Mouse (Mus musculus): ENCODE data around the gene Orc5. TPM values are rescaled to one million over a fixed set of nuclear protein-coding genes. Genes with fewer than 3 reads are reported as not detected.
A peak's percentile ranks its signal among the peaks of the same experiment; 100 is the strongest.

Gene Orc5
- polyA plus RNA-seq, 1 experiment from 2014 or later: 37.8 TPM

DNA sequence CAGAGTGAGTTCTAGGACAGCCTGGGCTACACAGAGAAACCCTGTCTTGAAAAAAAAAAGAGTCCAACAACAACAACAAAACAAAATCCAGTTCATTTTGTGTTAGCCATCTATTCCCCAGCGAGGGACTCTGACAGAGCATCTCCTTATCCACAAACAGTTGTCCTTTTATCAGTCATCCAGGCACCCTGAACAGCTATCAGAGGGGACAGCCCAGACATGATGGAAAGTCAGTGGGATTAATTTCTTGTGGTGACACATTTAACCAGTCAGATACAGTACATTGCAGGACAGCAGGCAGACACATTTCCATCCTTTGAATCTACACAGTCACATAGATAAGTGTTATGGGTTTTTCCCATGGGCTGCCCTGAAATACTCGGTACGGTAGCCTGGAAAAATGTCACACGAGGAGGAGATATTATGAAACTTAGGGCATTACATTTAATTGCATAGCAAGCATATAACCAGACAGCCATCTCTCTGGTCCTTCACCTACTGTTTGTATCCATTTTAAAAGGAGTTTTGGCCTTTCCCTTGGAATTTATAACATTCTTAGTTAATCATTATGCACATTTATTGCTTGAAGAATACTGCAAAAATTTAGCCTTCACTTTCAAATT, 7.4 kb upstream of the Orc5 start:
- Histone ChIP-seq H3K9me3 (no peaks in the 10 kb centered on the region), H3K4me2 (no peak overlapping the region), H3K27ac (no peak overlapping the region), H3K4me1 (replicated peaks) (no peaks in the 10 kb centered on the region), H3K9ac (no peak overlapping the region), H3K36me3 (peaks cover 4% of the 10 kb centered on the region; the same call in 1 of the 2 replicates), H3K27me3 (no peaks in the 10 kb centered on the region), H3K4me3 (no peak overlapping the region)
- ATAC-seq (ENCODE audit: low FRiP score): no peak
- WGBS: 90% methylated on average over 4 of the region's 4 CpGs

DNA sequence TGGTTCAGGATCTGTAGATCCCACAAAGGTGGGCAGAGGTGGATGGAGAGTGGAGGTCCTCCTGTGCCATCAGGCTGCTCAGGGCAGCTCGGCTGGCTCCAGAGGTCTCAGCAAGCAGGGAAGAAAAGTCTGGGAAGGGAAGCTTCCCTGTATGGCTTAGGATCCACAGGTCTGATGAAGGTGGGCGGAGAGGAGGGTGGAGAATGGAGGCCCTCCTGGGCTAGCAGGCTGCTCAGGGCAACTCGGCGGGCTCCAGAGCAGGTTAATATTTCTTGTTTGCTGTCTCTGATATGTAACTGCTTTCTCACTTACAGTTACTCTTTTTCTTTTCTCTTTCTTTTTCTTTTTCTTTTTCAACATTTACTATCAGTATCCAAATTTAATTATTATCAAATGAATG, 6.5 kb upstream of the Orc5 start:
- no peaks in the 10 kb centered on the region for H3K4me1 ChIP-seq (replicated peaks)
- no peak overlapping the region for H3K4me2 ChIP-seq
- no peak for ATAC-seq (ENCODE audit: low FRiP score)
- no peaks in the 10 kb centered on the region for H3K27me3 ChIP-seq
- H3K9me3 ChIP-seq: no peaks in the 10 kb centered on the region
- no peak overlapping the region for H3K4me3 ChIP-seq
- 0 out of 2 replicates have a peak, but pooled peaks cover 4% of the 10 kb centered on the region for H3K36me3 ChIP-seq
- H3K27ac ChIP-seq: no peak overlapping the region
- H3K9ac ChIP-seq: no peak overlapping the region
- 89% methylated on average over 4 of the region's 4 CpGs for WGBS

DNA sequence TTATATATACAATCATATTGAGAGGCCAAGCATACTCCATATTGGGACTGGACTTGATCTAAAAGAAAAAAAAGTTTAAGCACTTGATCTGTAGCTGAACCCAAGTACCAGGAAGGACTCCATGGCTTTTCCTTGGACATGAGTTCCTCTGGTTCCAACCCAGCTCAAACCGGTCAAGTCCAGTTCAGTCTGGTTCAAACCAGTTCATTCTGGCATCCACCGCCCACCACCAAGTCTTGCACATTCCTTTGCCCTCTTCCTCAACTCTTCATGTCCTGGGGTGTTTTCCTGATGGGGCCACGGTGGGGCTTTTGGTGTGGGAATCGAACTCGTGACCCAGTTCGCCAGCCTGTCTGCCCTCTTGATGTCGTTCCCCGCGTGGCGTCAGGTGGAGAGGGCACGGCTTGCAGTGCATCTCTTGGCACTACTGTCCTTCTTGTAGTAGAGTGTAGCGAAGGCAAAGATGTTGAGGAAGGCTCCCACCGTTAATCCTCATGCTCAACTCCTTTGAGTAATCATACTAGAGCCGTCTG, 2.1 kb upstream of the Orc5 start:
- Histone ChIP-seq H3K27ac (no peak overlapping the region), H3K27me3 (no peaks in the 10 kb centered on the region), H3K9ac (no peak overlapping the region), H3K9me3 (no peaks in the 10 kb centered on the region), H3K4me3 (no peak overlapping the region), H3K4me1 (replicated peaks) (peaks cover 13% of the 10 kb centered on the region), H3K4me2 (no peak overlapping the region), H3K36me3 (no peaks in the 10 kb centered on the region)
- no peak for ATAC-seq (ENCODE audit: low FRiP score)
- WGBS: 93% methylated on average over 14 of the region's 14 CpGs

DNA sequence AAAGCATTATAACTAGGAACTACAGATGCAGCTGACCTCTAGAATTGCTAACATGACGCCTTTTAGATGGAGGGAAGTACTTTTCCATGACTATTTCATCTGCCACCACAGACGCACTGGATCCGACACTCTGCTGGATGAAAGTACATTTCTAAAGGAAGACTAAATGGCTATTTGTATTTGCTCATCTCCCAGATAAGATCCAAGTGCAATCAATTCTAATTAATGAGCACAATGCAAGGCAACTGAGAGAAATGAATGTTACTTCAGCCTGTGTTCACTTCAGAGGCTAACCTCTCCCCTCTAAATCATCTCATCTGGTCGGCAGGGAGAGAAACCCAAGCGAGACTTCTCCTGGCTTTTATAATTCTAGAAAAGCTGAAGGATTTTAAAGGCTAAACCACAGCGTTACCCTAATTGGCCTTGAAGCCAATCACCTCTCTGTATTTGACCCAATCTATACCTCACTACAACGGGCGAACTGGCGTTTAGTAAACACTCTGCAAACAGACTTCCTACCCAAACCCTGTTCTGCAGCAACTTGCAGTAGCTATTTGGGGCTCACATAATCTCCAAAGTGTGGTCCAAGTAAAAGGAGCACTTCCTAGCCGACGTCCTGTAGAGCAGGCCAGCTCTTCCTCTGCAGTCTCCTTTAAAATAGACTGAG, 730 bp downstream of the Orc5 start:
- Histone ChIP-seq H3K27ac (peak overlapping the region; percentile 85), H3K9me3 (no peaks in the 10 kb centered on the region), H3K4me1 (replicated peaks) (peaks cover 13% of the 10 kb centered on the region), H3K9ac (peak overlapping the region; percentile 74), H3K4me2 (peak overlapping the region; percentile 78), H3K36me3 (peaks cover 21% of the 10 kb centered on the region), H3K4me3 (peak overlapping the region; percentile 66), H3K27me3 (no peaks in the 10 kb centered on the region)
- WGBS: 16% methylated on average over 11 of the region's 11 CpGs
- no peak; the same call in 1 of the 2 replicates for ATAC-seq (ENCODE audit: low FRiP score)

DNA sequence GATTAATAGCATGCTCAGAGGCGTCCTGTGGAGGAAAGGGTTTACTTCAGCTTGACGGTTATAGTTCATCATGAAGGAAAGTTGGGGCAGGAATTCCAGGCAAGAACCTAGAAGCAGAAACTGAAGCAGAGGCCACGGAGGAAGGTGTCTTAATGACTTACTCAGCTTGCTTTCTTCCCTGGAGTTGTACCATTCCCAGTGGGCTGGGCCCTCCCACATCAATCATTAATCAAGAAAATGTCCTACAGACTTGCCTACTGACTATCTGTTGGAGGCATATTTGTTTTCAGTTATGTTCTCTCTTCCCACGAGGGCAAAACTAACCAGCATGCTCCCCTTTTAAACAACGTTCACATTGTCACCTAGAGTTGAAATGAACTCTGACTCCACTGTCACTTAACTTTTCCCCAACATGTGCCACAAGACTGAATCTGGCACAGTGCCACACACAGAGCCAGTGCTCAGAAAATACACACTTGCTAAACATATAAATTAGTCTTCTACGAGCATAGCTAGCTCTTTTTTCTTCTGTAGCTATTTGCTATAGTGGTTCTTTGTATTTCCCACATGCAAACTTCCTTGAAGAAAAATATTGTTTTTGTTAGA, 1.6 kb downstream of the Orc5 start:
- Histone ChIP-seq H3K4me2 (0 out of 2 replicates have a peak overlapping the region, but pooled peaks have one; percentile 13), H3K9ac (no peak overlapping the region), H3K27me3 (no peaks in the 10 kb centered on the region), H3K36me3 (peaks cover 26% of the 10 kb centered on the region), H3K27ac (no peak overlapping the region), H3K4me1 (replicated peaks) (peaks cover 13% of the 10 kb centered on the region), H3K4me3 (no peak overlapping the region; the same call in 1 of the 2 replicates), H3K9me3 (no peaks in the 10 kb centered on the region)
- ATAC-seq (ENCODE audit: low FRiP score): no peak
- 71% methylated on average over 6 of the region's 6 CpGs for WGBS

DNA sequence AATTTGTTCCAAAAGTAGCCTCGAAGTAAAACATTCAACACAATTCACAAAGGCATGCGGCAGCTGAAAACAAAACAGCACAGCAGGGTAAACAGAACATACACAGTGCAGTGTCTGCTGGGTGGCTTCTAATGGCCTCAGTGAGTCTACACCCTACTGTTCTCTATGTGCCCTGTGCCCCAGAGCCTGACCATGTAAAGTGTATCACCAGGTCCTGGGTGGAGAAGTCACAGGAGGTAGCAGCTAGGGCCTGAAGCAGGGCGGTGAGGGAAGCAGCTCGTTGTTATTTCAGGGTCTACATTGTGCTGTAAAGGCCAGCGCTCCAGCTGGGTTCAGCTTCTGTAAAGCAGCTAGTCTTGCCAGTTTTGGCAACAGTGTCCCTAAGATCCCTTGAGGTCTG, 3.7 kb downstream of the Orc5 start:
- no peak overlapping the region for H3K9ac ChIP-seq
- WGBS: 91% methylated on average over 5 of the region's 5 CpGs
- H3K27me3 ChIP-seq: no peaks in the 10 kb centered on the region
- peaks cover 13% of the 10 kb centered on the region for H3K4me1 ChIP-seq (replicated peaks)
- no peak overlapping the region for H3K27ac ChIP-seq
- no peak for ATAC-seq (ENCODE audit: low FRiP score)
- no peaks in the 10 kb centered on the region for H3K9me3 ChIP-seq
- no peak overlapping the region for H3K4me3 ChIP-seq
- H3K36me3 ChIP-seq: peaks cover 33% of the 10 kb centered on the region
- H3K4me2 ChIP-seq: no peak overlapping the region

DNA sequence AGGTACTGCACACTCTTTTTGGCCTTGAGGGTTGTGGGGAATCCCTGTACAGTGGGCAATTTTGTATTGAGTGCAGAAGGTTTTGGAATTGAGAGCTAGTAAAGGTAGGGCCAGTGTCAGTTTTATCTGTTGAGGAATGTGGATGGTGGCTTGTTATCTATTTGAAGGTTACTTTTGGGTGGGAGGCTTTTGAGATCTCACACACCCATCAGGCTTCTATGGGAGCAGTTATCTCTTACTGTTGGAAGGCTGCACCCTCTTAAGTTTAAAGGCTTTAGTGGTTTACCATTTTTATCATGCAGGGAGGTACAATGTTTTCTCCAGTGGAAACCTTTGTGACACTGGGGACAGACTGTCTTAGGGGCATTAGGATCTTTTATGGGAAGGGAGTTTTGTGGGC, 4.9 kb downstream of the Orc5 start:
- Histone ChIP-seq H3K4me1 (replicated peaks) (peaks cover 13% of the 10 kb centered on the region), H3K9ac (no peak overlapping the region), H3K4me3 (no peak overlapping the region), H3K27ac (no peak overlapping the region), H3K27me3 (no peaks in the 10 kb centered on the region), H3K4me2 (no peak overlapping the region), H3K36me3 (peaks cover 42% of the 10 kb centered on the region), H3K9me3 (no peaks in the 10 kb centered on the region)
- no peak for ATAC-seq (ENCODE audit: low FRiP score)

DNA sequence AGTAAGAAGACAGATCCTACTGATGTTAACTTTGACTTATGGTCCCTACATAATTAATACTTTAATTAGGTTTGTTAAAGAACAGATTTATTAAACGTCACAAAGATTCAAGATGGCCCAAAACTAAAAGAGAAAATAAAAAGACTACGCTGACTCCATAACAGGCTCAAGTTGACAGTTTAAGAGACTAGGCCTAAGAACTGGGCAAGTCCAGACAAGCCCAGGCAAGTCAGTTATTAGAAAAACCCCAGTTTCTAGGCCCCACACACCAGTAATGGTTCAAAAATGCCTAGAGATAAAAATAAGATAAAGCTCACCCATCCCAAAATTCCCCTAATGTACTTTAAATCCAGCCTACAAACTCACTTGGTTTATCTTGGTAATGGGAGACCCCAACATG, 7.6 kb downstream of the Orc5 start:
- Histone ChIP-seq H3K9ac (no peak overlapping the region), H3K4me1 (replicated peaks) (no peaks in the 10 kb centered on the region), H3K27me3 (no peaks in the 10 kb centered on the region), H3K36me3 (peaks cover 57% of the 10 kb centered on the region), H3K4me2 (no peak overlapping the region), H3K27ac (no peak overlapping the region), H3K4me3 (no peak overlapping the region), H3K9me3 (no peaks in the 10 kb centered on the region)
- ATAC-seq (ENCODE audit: low FRiP score): no peak
- WGBS: 93% methylated on average over 2 of the region's 2 CpGs

DNA sequence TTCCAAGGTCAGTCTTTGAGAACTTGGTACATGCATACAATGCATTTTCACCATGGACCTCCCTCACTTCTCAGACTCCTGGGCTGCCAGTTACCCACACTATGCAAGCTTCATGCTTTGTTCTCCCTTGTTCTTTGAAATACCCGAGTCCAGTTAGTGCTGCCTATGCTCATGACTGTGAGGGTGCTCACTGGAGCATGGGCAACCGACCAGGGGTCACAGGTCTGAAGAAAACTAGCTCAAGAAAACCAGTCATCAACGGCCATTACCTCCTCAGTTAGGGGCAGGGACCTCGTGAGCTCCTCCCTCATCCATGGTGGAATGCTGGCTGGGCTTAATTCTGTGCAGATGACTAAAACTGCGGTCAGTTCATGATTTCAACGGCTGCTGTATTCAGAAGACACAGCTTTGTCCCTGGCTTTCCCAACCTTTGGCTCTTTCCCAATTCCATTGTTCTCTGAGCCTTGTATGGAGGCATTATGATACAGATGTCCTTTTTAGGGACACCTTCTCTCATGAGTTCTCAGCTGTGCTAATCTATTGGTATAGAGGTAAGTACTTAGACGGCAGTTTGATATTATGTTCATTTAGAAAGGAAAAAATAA, 11.1 kb downstream of the Orc5 start:
- H3K27ac ChIP-seq: no peak overlapping the region
- H3K27me3 ChIP-seq: no peaks in the 10 kb centered on the region
- H3K4me3 ChIP-seq: no peak overlapping the region
- no peak overlapping the region for H3K4me2 ChIP-seq
- H3K9ac ChIP-seq: no peak overlapping the region
- H3K9me3 ChIP-seq: no peaks in the 10 kb centered on the region
- no peaks in the 10 kb centered on the region for H3K4me1 ChIP-seq (replicated peaks)
- no peak for ATAC-seq (ENCODE audit: low FRiP score)
- H3K36me3 ChIP-seq: peaks cover 48% of the 10 kb centered on the region
- WGBS: 83% methylated on average over 7 of the region's 7 CpGs

DNA sequence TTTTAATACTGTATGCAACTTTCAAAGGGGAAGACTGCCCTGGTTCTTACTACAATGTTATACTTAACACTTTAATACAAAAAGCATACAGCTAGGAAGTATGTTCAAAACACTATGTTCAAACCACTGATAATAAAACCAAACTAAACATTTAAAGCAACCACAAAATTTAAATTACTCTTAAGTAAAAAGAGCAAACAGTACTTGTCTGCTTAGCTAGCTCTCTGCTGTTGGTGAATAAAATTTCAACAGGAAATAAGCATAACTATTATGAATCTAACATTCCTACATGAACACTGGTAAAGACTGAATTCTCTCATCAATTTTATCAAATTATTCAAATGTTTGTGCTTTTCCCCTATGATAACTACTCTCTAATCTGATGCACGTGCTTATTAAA, 13.5 kb downstream of the Orc5 start:
- no peak overlapping the region for H3K4me3 ChIP-seq
- no peaks in the 10 kb centered on the region for H3K9me3 ChIP-seq
- 91% methylated on average over 1 of the region's 1 CpGs for WGBS

DNA sequence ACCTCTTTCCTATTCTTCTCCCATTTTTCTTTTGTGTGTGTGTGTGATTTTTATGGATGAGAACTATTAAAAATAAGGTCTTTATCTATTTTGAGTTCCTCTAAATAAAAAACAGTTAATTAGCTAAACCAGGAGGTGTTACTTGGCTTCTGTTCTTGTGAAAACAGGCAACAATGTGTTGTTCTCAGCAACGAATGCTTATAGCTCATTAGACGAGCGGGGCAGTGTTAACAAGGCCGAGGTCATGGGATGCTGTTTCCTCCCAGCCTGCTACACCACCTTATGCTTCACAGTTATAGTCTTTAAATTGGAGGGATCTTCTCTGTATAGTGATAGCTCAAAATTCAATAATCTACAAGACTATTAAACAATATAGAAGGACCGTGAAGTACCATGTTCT, 17.7 kb downstream of the Orc5 start:
- no peak overlapping the region for H3K4me3 ChIP-seq
- H3K36me3 ChIP-seq: peaks cover 36% of the 10 kb centered on the region
- H3K27me3 ChIP-seq: no peaks in the 10 kb centered on the region
- H3K27ac ChIP-seq: no peak overlapping the region
- ATAC-seq (ENCODE audit: low FRiP score): no peak
- WGBS: 88% methylated on average over 5 of the region's 5 CpGs
- no peak overlapping the region for H3K4me2 ChIP-seq
- no peaks in the 10 kb centered on the region for H3K4me1 ChIP-seq (replicated peaks)
- H3K9ac ChIP-seq: no peak overlapping the region
- H3K9me3 ChIP-seq: no peaks in the 10 kb centered on the region

More for the DNA sequence above, 13.5 kb downstream of the Orc5 start:
- Histone ChIP-seq H3K4me2 (no peak overlapping the region), H3K9ac (no peak overlapping the region), H3K27ac (no peak overlapping the region), H3K36me3 (peaks cover 44% of the 10 kb centered on the region), H3K27me3 (no peaks in the 10 kb centered on the region), H3K4me1 (replicated peaks) (no peaks in the 10 kb centered on the region)
- ATAC-seq (ENCODE audit: low FRiP score): no peak

DNA sequence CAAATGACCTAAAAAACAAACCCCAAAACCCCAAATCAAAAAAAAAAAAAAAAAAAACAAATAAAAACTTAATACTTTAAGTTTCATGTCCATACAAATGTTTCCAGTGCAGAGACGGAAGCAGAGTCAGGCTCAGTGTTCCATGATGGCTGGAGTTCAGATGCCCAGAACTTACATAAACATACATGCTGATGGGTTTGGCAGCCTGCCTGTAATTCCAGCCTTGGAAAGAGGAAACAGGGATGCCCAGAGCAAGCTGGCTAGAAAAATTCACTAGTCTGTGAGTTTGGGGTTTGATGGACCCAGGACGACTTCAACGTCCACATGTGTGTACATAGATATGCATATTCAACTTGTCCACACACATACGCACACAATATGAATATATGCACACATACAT, 27.6 kb downstream of the Orc5 start:
- no peak for ATAC-seq (ENCODE audit: low FRiP score)
- 87% methylated on average over 4 of the region's 4 CpGs for WGBS
- no peak overlapping the region for H3K9ac ChIP-seq
- no peaks in the 10 kb centered on the region for H3K9me3 ChIP-seq
- H3K27me3 ChIP-seq: no peaks in the 10 kb centered on the region
- no peak overlapping the region for H3K4me2 ChIP-seq
- H3K36me3 ChIP-seq: peaks cover 29% of the 10 kb centered on the region
- H3K27ac ChIP-seq: no peak overlapping the region
- H3K4me1 ChIP-seq (replicated peaks): no peaks in the 10 kb centered on the region
- no peak overlapping the region for H3K4me3 ChIP-seq

Data from hindbrain, embryonic 13.5 days (tissue).